Mouse (Mus musculus): ENCODE results near the gene Nme9. TPM values are rescaled to one million over a fixed set of nuclear protein-coding genes. Genes with fewer than 3 reads are reported as not detected.
A peak's percentile ranks its signal among the peaks of the same experiment; 100 is the strongest.

Nme9 gene
- total RNA-seq (2014; rRNA removed) (1.00 and 1.0 TPM in 2 replicates), polyA plus RNA-seq (2015; fragmentation: Nextera tagmentation; extraction: Ambion mirVana) (1.4 and 1.5 TPM in 2 replicates)

- H3K4me2 ChIP-seq (ENCODE audit: low read depth) = peak within 1 kb of the TSS; percentile 21; the same call in 1 of the 2 replicates
- no peak for TF ChIP-seq CTCF (IDR thresholded peaks at IDR 0.05; ENCODE audit: low read depth)
- H3K4me3 ChIP-seq (ENCODE audit: low read depth, low read length) = no peak within 1 kb of the TSS
- H3K27ac ChIP-seq (ENCODE audit: low read depth, low read length) = no peak within 1 kb of the TSS
- H3K4me1 ChIP-seq (ENCODE audit: insufficient read depth) = no peaks in the 10 kb centered on the region
- WGBS = 6% methylated on average over 14 of the region's 14 CpGs
- no peak within 1 kb of the TSS for H3K9ac ChIP-seq
- 0 out of 2 replicates have a peak, but pooled peaks cover 11% of the 10 kb centered on the region for H3K27me3 ChIP-seq (ENCODE audit: insufficient read depth, low read length)
- DNase-seq (peak; percentile 26), ATAC-seq (peak; percentile 50)
- H3K9me3 ChIP-seq (ENCODE audit: low read length) = no peaks in the 10 kb centered on the region
- no peaks in the 10 kb centered on the region for H3K36me3 ChIP-seq (ENCODE audit: insufficient read depth)
Measured at GRCm38 (mm10) chr9:99451161-99451560, at the start of gene Nme9. Gene Nme9, plus strand, starts transcription at chr9:99451475.

GRCm38 (mm10) chr9:99409280-99409679 lies 42.0 kb upstream of the Nme9 start:
- no peak for TF ChIP-seq CTCF (IDR thresholded peaks at IDR 0.05; ENCODE audit: low read depth)
- H3K4me1 ChIP-seq (ENCODE audit: insufficient read depth) = no peaks in the 10 kb centered on the region
- DNase-seq (no peak), ATAC-seq (no peak)
- H3K27me3 ChIP-seq (ENCODE audit: insufficient read depth, low read length) = no peaks in the 10 kb centered on the region
- H3K36me3 ChIP-seq (ENCODE audit: insufficient read depth) = no peaks in the 10 kb centered on the region; the same call in 1 of the 2 replicates
- 77% methylated on average over 3 of the region's 3 CpGs for WGBS
- H3K4me2 ChIP-seq (ENCODE audit: low read depth) = no peak overlapping the region
- no peak overlapping the region for H3K9ac ChIP-seq
- H3K4me3 ChIP-seq (ENCODE audit: low read depth, low read length) = no peak overlapping the region
- H3K9me3 ChIP-seq (ENCODE audit: low read length) = no peaks in the 10 kb centered on the region
- H3K27ac ChIP-seq (ENCODE audit: low read depth, low read length) = no peak overlapping the region

- ATAC-seq (no peak), DNase-seq (no peak)
- H3K4me2 ChIP-seq (ENCODE audit: low read depth) = no peak overlapping the region
- no peaks in the 10 kb centered on the region for H3K27me3 ChIP-seq (ENCODE audit: insufficient read depth, low read length)
- no peaks in the 10 kb centered on the region for H3K9me3 ChIP-seq (ENCODE audit: low read length)
- no peak overlapping the region for H3K27ac ChIP-seq (ENCODE audit: low read depth, low read length)
- H3K36me3 ChIP-seq (ENCODE audit: insufficient read depth) = no peaks in the 10 kb centered on the region
- no peak for TF ChIP-seq CTCF (IDR thresholded peaks at IDR 0.05; ENCODE audit: low read depth)
- 95% methylated on average over 5 of the region's 5 CpGs for WGBS
- H3K9ac ChIP-seq = no peak overlapping the region
- H3K4me3 ChIP-seq (ENCODE audit: low read depth, low read length) = no peak overlapping the region
- H3K4me1 ChIP-seq (ENCODE audit: insufficient read depth) = no peaks in the 10 kb centered on the region
Measured at GRCm38 (mm10) chr9:99411093-99411492, 40.2 kb upstream of the Nme9 start.

GRCm38 (mm10) chr9:99411785-99412184 lies 39.5 kb upstream of the Nme9 start:
- no peak for ATAC-seq

GRCm38 (mm10) chr9:99416809-99417208 lies 34.5 kb upstream of the Nme9 start:
- Histone ChIP-seq H3K4me3 (ENCODE audit: low read depth, low read length) (no peak overlapping the region), H3K9me3 (ENCODE audit: low read length) (no peaks in the 10 kb centered on the region), H3K4me1 (ENCODE audit: insufficient read depth) (peaks cover 9% of the 10 kb centered on the region; the same call in 1 of the 2 replicates), H3K9ac (no peak overlapping the region), H3K27ac (ENCODE audit: low read depth, low read length) (peak overlapping the region; percentile 57; the same call in 1 of the 2 replicates), H3K27me3 (ENCODE audit: insufficient read depth, low read length) (no peaks in the 10 kb centered on the region), H3K4me2 (ENCODE audit: low read depth) (no peak overlapping the region), H3K36me3 (ENCODE audit: insufficient read depth) (no peaks in the 10 kb centered on the region)
- DNase-seq (no peak), ATAC-seq (no peak)
- no peak for TF ChIP-seq CTCF (IDR thresholded peaks at IDR 0.05; ENCODE audit: low read depth)
- WGBS = 90% methylated on average over 3 of the region's 3 CpGs

More at GRCm38 (mm10) chr9:99411785-99412184, 39.5 kb upstream of the Nme9 start:
- H3K27ac ChIP-seq (ENCODE audit: low read depth, low read length) = no peak overlapping the region
- no peak overlapping the region for H3K4me3 ChIP-seq (ENCODE audit: low read depth, low read length)
- DNase-seq = no peak
- H3K9me3 ChIP-seq (ENCODE audit: low read length) = no peaks in the 10 kb centered on the region
- H3K4me1 ChIP-seq (ENCODE audit: insufficient read depth) = no peaks in the 10 kb centered on the region
- no peak overlapping the region for H3K9ac ChIP-seq
- WGBS = 93% methylated on average over 4 of the region's 4 CpGs
- no peaks in the 10 kb centered on the region for H3K36me3 ChIP-seq (ENCODE audit: insufficient read depth)
- no peak overlapping the region for H3K4me2 ChIP-seq (ENCODE audit: low read depth)
- H3K27me3 ChIP-seq (ENCODE audit: insufficient read depth, low read length) = no peaks in the 10 kb centered on the region
- no peak for TF ChIP-seq CTCF (IDR thresholded peaks at IDR 0.05; ENCODE audit: low read depth)

- Histone ChIP-seq H3K4me2 (ENCODE audit: low read depth) (no peak overlapping the region), H3K4me1 (ENCODE audit: insufficient read depth) (peaks cover 9% of the 10 kb centered on the region; the same call in 1 of the 2 replicates), H3K9ac (no peak overlapping the region), H3K27ac (ENCODE audit: low read depth, low read length) (peak overlapping the region; percentile 57; the same call in 1 of the 2 replicates), H3K9me3 (ENCODE audit: low read length) (no peaks in the 10 kb centered on the region), H3K27me3 (ENCODE audit: insufficient read depth, low read length) (no peaks in the 10 kb centered on the region), H3K4me3 (ENCODE audit: low read depth, low read length) (no peak overlapping the region), H3K36me3 (ENCODE audit: insufficient read depth) (no peaks in the 10 kb centered on the region)
- peak; percentile 29 for DNase-seq
- peak; percentile 69 for ATAC-seq
- TF ChIP-seq CTCF (IDR thresholded peaks at IDR 0.05; ENCODE audit: low read depth) = no peak
- WGBS = 34% methylated on average over 4 of the region's 4 CpGs
Measured at GRCm38 (mm10) chr9:99417288-99417846, 33.9 kb upstream of the Nme9 start.

GRCm38 (mm10) chr9:99418377-99418776 lies 32.9 kb upstream of the Nme9 start:
- WGBS = 29% methylated on average over 5 of the region's 5 CpGs
- DNase-seq (peak; percentile 82), ATAC-seq (peak; percentile 79)
- peaks cover 9% of the 10 kb centered on the region; the same call in 1 of the 2 replicates for H3K4me1 ChIP-seq (ENCODE audit: insufficient read depth)
- no peak overlapping the region for H3K4me3 ChIP-seq (ENCODE audit: low read depth, low read length)
- no peak for TF ChIP-seq CTCF (IDR thresholded peaks at IDR 0.05; ENCODE audit: low read depth)
- H3K9ac ChIP-seq = no peak overlapping the region
- H3K36me3 ChIP-seq (ENCODE audit: insufficient read depth) = no peaks in the 10 kb centered on the region
- H3K27me3 ChIP-seq (ENCODE audit: insufficient read depth, low read length) = no peaks in the 10 kb centered on the region
- H3K4me2 ChIP-seq (ENCODE audit: low read depth) = peak overlapping the region; percentile 10; the same call in 1 of the 2 replicates
- H3K9me3 ChIP-seq (ENCODE audit: low read length) = no peaks in the 10 kb centered on the region
- peak overlapping the region; percentile 57 for H3K27ac ChIP-seq (ENCODE audit: low read depth, low read length)

Data from forebrain, postnatal 0 days (tissue).